Mouse (Mus musculus): Measurements from ENCODE around the gene Rnf26. TPM values are rescaled to one million over a fixed set of nuclear protein-coding genes. Genes with fewer than 3 reads are reported as not detected.

Rnf26 gene
- total RNA-seq, 2 experiments from 2014 or later, result 30.3 to 33.0 TPM

GRCm38 (mm10) chr9:44049381-44050165 is 63.7 kb downstream of the Rnf26 start:
- no peak for DNase-seq (ENCODE audit: extremely low spot score in 1 of 2, low spot score in 1 of 2)

GRCm38 (mm10) chr9:44048541-44049380 is 64.6 kb downstream of the Rnf26 start:
- peak in 1 of 2 experiments; percentile 39 for DNase-seq (ENCODE audit: extremely low spot score in 1 of 2, low spot score in 1 of 2)

- no peak for DNase-seq (ENCODE audit: extremely low spot score in 1 of 2, low spot score in 1 of 2)
Measured at GRCm38 (mm10) chr9:44047571-44048490, 65.5 kb downstream of the Rnf26 start.

- DNase-seq (ENCODE audit: extremely low spot score in 1 of 2, low spot score in 1 of 2), result no peak
Measured at GRCm38 (mm10) chr9:44047071-44047470, 66.2 kb downstream of the Rnf26 start.

- DNase-seq (ENCODE audit: extremely low spot score in 1 of 2, low spot score in 1 of 2), result no peak
Measured at GRCm38 (mm10) chr9:44046426-44046825, 66.9 kb downstream of the Rnf26 start.

- no peak for DNase-seq (ENCODE audit: extremely low spot score in 1 of 2, low spot score in 1 of 2)
Measured at GRCm38 (mm10) chr9:44045884-44046272, 67.4 kb downstream of the Rnf26 start.

Other genes starting within 250 kb of the Rnf26 start
- gene Thy1, start 70.1 kb downstream of the Rnf26 start, total RNA-seq (2021), result 100 to 1,000 TPM; 833 to 928 TPM
- gene Usp2, start 46.5 kb downstream of the Rnf26 start, total RNA-seq (2021), result 10 to 100 TPM; 59.4 to 81.4 TPM
- gene Mfrp, start 11.8 kb downstream of the Rnf26 start, total RNA-seq (2021), result under 1 TPM; 0.31 to 0.49 TPM
- 10 to 100 TPM; 13.6 to 16.8 TPM for gene C1qtnf5, start 6.3 kb downstream of the Rnf26 start, total RNA-seq (2021)
- under 1 TPM in 1 of 2 experiments, not detected in 1; 0.28 TPM for gene Gm49380, start within 50 bp of the Rnf26 start, total RNA-seq (2021)
- gene Mcam, start 21.0 kb upstream of the Rnf26 start, total RNA-seq (2021), result 10 to 100 TPM; 22.5 to 29.3 TPM
- gene Cbl, start 120.5 kb upstream of the Rnf26 start, total RNA-seq (2021), result 10 to 100 TPM; 49.2 to 63.4 TPM
- gene Ccdc153, start 127.2 kb upstream of the Rnf26 start, total RNA-seq (2021), result 1 to 10 TPM; 1.9 to 5.4 TPM
- 1 to 10 TPM; 1.3 to 1.4 TPM for gene Pdzd3, start 138.0 kb upstream of the Rnf26 start, total RNA-seq (2021)
- gene Nlrx1, start 155.1 kb upstream of the Rnf26 start, total RNA-seq (2021), result 10 to 100 TPM; 12.8 to 14.7 TPM
- 10 to 100 TPM; 65.0 to 79.6 TPM for gene Abcg4, start 175.1 kb upstream of the Rnf26 start, total RNA-seq (2021)
- gene Hinfp, start 192.2 kb upstream of the Rnf26 start, total RNA-seq (2021), result 10 to 100 TPM; 28.1 to 31.2 TPM
- 100 to 1,000 TPM; 196 to 200 TPM for gene C2cd2l, start 206.8 kb upstream of the Rnf26 start, total RNA-seq (2021)
- gene Dpagt1, start 212.5 kb upstream of the Rnf26 start, total RNA-seq (2021), result 10 to 100 TPM; 14.2 to 15.8 TPM
- gene H2afx, start 221.2 kb upstream of the Rnf26 start, total RNA-seq (2021), result 10 to 100 TPM; 50.6 to 58.4 TPM
- gene Hmbs, start 230.7 kb upstream of the Rnf26 start, total RNA-seq (2021), result 10 to 100 TPM; 17.9 to 23.6 TPM
- 10 to 100 TPM; 49.0 to 51.4 TPM for gene Vps11, start 248.2 kb upstream of the Rnf26 start, total RNA-seq (2021)

All from layer of hippocampus, postnatal 25 days (tissue).